Mouse (Mus musculus) naive thymus-derived CD4-positive, alpha-beta T cell, adult 2 months (primary cell): ENCODE measurements around the gene Strip2.
A peak's percentile ranks its signal among the peaks of the same experiment; 100 is the strongest.

Source experiments
- DNase-seq: peaks from one replicate; pipeline ENCODE4 v3.0.0-alpha.2; 2011; ENCODE audit warnings: low read depth

Strip2 gene

DNA sequence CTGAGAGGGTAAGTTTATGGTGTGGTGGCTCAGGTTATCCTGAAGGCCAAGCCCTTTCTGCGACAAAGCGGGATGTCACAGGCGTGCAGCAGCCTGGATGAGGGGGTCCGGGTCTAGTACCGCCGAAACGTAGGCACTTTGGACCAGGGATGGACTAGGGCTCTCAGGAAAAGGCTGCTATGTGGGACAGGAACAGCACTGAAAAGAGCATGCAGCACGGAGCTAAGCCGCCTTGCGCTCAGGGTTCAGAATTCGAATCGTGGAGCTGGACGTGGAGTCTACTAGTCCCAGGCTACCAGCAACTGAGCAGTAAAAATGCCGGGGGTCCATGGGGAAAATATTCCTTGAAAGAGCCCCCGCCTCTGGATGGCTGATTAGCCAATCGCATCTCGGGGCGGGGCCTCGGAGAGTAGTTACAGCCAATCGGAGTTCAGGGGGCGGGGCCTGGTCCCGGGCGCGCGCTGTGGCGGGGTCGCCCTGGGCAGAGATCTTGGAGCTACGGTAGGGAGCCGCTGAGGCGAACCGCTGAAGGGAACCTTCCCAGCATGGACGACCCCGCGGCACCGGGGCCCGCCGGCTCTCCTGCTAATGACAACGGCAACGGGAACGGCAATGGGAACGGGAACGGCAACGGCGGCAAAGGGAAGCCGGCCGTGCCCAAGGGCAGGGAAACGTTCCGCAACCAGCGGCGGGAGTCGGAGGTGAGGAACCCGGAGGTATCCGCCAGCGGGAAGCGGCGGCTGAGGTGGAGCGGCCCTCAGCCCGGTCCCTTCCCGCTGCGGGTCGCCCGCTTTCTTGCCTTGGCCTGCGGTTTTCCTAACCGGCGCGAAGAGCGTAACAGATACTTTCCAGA, at the start of gene Strip2:
TSS of gene Strip2 (plus strand) at position 483 of the 853 bp plus-strand sequence.
- DNase-seq, result peak; percentile 83

DNA sequence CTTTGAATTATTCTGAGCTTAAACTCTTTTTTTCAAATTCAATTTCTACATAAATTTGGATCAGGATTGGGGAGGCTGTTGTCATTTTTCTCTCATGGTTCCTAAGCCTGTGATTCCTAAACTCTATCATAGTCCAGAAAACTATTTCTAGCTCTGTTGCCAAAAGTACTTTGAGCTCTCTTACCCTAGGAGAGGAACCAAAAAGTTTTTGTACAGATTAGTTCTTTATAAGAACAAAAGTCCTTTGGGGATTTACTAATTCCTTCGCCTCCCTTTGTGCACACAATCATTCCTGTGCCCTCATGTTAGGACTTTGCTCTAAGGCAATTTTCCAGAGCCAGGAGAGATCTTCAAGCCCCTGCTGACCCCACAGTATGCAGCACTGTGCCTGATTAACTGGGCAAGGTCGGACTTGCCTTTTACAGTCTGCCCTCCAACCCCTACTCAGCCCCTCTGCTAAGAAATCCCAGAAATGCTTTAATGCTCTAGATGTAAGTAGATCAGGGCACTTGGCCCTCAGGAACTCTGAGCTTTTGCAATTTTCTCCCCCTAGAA, 48.4 kb upstream of the Strip2 start:
- no peak for DNase-seq

DNA sequence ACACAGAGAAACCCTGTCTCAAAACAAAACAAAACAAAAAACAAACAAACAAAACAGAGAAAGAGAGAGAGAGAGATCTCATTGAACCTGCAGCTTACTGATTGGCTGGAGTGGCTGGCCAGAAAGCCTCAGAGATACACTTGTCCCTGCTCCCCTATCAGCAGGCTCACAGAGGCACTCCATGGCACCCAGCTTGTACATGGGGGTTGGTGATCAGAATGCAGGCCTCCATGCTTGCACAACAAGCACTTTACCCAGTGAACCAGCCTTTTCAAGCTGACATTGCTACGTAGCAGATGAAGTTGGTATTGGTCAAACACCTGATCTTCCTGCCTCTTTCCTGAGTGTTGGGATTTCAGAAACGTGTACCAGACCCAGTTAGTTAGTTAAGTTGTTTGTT, 43.2 kb upstream of the Strip2 start:
- no peak for DNase-seq

- DNase-seq, result no peak
Measured at GRCm38 (mm10) chr6:29875576-29875975, 41.2 kb upstream of the Strip2 start.

DNA sequence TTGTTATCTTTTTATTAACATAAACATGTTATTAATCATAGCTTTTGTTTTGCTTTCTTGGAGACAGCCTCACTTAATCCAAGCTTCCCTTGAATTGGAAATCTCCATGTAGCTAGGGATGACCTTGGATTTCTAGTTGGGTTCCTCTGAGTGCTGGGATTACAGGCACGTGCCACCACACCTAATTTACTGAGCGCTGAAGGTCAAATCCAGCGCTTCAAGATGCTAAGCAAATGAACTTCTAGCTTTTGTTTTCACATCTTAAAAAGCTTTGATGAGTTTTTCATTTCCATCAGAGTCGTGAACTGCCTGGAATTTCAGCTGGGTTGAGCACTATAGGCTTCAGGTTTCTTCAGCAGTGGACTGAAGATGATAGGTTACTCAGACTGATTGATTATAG, 40.0 kb upstream of the Strip2 start:
- no peak for DNase-seq

- no peak for DNase-seq
Measured at GRCm38 (mm10) chr6:29879579-29879978, 37.2 kb upstream of the Strip2 start.

DNA sequence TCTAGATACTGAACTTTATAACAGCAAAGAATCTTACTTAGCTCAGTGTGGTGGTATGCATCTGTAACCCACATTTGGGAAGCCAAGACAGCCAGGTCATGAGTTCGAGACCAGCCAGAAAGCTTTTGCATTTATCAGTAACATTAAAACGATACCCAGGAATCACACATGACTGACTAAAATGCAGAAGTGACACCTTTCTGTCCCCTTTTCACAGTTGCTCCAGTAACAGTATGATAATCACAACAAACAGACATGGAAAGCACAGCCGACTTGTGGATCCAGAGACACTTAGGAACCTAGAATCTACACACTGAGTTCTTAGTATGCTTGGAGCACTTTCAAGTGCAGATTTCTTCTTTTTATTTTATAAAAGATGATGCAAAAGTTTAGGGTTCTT, 36.0 kb upstream of the Strip2 start:
- no peak for DNase-seq

DNA sequence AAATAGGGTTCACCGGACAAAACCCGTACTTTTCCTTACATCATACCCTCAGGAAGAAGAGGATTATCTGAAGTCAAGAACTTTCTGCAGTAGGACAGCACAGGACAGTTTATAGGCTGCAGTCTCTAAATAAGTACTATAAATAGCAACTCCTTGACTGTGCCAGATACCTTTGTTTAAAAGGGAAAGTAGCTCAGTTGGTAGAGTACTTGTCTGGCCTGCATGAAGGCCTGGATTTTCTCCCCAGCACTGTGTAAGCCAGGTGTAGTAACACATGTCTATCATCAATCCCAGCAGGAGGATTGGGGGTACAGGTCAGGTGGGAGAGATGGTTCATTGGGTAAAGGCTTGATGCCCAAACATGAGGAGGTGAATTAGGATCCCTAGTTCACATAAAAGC, 34.9 kb upstream of the Strip2 start:
- DNase-seq, result no peak

DNA sequence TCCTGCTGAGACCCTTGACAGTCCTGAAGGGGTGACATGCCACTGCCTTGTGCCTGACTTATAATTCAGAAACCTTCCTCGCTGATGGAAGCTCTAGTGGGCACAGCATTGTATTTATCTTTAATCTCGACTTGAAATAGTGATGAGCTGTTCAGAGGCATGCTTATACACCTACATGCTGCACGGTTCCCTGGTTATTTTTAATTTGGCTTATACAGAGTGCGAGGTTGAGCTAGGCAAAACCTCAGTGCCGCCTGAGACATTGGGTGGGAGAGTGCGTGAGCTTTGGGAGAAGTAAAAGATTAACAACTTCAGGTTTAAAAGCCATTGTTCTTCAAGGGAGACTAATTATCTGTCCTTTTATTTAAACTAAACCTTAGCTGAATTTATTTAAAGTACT, 33.9 kb upstream of the Strip2 start:
- DNase-seq, result no peak

DNA sequence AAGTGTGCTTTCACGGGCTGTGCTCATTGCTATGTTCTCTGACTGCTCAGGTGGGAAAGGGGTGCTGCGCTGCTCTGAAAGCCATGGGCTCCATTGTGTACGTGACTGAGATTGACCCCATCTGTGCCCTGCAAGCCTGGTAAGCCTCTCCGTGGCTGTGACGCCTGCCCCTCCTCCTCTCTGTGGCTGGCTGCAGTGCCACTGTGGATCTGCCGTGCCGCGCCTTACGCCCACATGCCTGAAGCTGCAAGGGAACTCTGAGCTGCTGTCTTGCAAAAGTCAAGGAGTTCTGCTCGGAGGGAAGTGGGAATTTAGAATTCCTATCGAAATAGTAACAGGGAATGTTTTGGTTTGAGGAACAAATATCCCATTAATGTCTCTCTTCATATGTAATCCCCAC, 25.7 kb upstream of the Strip2 start:
- DNase-seq, result no peak

DNA sequence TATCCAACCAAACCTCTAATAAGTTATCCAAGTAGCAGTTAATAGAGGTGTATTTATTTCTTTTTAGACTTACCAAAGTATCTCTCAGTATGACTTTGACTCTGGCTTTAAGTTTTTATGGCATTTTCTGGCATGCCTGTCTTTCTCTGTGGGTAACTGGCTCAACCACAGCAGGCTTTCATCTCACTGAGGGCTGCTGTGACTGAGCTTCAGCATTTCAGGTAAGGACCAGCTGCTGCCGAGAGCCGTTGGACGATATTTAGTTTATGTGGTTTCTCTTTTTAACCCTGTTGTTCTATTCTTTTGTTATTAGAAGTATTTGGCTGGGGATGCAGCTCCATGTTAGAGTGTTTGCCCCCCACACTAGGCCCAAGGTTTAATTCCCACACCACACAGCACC, 19.8 kb upstream of the Strip2 start:
- no peak for DNase-seq

DNA sequence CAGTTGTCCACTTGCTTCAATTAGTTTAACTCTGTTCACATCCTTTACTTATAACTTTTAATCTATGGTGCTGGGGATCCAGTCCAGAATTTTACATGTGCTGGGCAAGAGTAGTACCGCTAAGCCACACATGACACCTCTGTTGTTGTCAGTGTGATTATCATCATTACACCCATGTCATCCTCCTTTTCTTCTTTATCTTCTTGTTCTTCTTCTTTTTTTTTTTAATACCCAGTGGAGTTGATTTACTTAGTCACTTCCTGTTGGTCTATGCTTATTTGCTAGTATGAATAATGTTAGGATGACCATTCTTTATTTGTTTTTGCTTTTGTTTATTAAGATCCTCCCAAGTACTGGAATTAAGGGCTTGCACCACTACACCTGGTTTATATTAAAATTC, 15.4 kb upstream of the Strip2 start:
- no peak for DNase-seq

DNA sequence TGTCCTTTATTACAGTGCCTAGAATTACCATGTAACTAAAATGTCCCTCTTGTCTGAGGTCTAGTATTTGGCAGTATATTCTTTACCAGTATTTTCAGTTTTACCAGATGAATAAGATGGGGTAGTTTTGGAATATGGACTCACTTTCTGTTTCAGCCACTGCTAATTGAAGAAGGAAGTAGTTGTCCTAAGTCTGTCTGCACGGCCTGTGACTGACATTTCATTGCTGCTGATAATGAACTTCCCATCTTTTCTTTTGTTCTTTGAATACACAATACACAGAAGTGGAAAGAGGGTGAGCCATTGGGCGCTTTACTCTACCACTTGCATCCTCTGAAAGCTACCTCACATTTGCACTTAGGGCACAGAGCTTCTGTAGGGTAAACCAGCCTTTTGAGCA, 14.6 kb upstream of the Strip2 start:
- DNase-seq, result no peak

DNA sequence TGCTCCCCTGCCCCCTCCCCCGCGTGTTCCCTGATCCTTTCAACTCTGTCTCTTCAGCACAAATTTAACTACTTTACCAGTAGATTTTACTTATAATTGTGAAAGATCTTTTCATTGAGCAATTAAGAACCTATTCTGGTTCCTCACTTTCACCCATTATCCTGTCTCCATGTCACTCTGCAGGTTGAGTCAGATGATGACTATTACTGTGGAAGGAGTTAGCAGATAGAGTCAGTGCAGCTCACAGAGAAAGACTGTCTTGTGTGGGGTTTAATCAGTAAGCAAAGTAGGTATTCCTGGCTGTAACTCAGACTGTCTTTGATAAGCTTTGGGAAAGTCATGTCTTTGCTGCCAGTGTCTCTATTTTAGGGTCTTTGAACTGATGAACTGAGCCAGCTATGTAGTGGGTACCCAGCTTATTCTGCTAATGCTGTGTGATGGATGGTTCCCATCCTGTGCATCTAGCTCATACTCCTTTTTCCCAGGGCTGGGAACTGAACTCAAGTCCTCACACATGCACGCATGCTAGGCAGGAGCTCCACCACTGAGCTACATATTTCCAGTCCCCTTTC, 13.4 kb upstream of the Strip2 start:
- DNase-seq, result no peak

- DNase-seq, result no peak
Measured at GRCm38 (mm10) chr6:29904281-29904680, 12.5 kb upstream of the Strip2 start.

- no peak for DNase-seq
Measured at GRCm38 (mm10) chr6:29910631-29911030, 6.2 kb upstream of the Strip2 start.

DNA sequence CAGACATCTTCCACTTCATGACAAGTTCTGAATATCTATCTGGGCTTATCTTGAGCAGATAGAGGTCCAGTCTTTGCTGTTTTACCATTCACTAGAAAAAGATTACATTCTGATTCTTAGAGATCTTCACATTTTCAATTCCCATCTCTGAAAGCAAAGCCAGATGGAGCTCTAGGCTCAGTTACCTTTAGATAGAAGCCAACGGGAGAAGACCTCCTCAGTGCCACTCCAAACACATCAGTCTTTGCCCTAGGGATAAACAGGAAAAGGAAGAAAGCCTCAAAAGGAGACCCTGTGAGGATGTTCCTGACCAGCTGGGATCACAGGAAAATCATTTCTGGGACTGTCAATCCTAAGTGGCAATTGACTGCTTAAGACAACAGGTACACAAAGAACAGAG, 3.1 kb upstream of the Strip2 start:
- no peak for DNase-seq

- DNase-seq, result no peak
Measured at GRCm38 (mm10) chr6:29914136-29914535, 2.7 kb upstream of the Strip2 start.

- peak; percentile 6 for DNase-seq
Measured at GRCm38 (mm10) chr6:29915836-29916235, 976 bp upstream of the Strip2 start.

DNA sequence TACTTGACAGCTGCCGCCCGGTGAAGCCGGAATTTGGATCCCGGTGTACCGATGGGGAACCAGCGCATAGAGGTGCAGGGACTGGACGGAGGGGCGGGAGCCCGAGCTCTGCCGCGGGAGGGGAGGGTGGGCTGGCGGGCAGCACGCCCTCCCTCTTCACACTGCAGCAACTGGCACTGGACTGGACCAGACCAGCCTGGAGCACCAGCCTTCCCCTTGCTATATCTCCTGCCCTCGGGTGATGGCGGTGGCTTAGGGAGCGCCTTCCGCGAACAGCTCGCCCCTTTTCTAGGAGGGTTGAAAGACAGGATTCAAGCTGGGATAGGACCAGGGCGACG, 540 bp downstream of the Strip2 start:
- DNase-seq, result no peak

DNA sequence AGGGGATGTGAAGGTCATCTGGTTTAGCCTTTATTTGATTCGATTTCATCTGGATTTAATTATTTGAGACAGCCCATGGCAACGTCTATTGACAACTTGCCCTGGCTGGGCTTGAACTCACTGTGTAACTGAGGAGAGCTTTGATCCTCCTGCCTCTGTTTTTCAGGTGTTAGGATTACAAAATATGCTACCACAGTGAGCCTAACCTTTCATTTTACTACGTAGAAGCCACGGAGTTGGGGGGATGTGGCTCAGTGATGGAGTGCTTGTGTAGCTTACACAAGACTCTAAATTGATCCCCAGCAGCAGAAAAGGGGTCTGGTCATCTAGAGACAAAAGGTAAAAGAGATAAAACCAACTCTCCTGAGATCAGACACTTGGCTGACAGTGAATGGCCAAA, 1.1 kb downstream of the Strip2 start:
- DNase-seq, result peak; percentile 20

GRCm38 (mm10) chr6:29923501-29923900, 6.7 kb downstream of the Strip2 start:
- no peak for DNase-seq

DNA sequence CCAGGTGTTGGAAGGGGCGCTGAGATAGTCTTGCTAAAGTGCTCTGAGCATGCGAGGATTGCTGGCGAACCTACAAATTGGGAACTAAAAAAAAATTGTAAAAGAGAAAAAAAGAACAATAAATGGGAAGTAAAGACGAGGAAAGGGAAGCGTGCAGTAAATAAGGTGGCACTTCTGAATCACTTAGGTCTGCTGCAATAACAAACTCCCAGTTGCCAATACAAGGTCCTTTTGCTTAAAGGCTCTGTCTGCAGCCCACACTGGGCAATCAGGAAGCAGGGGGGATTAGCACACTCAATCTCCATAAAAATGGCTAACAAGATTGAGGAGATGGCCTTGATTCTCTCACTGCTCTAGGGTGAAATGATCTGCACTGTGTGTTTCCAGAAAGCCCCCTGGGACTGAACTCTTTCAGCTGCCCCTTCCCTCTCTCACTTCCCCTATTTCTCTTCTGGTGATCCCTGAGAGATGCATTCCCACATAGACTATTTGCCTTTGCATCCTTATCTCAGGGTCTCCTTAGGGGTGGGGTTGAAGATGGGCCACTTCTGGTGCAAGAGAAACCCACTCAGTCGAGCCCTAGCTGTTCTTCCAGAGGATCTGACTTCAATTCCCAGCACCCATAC, 8.9 kb downstream of the Strip2 start:
- DNase-seq, result no peak
